Mouse (Mus musculus): Measurements from ENCODE around the gene 4933425L06Rik.

- TF ChIP-seq CTCF (IDR thresholded peaks at IDR 0.05; ENCODE audit: low read depth, low read length) (no peak), EP300 (IDR thresholded peaks at IDR 0.05; ENCODE audit: insufficient read depth, low read depth, low read length) (no peak)
These were observed at the start of gene 4933425L06Rik for GRCm38 (mm10) chr13:105081862-105082261.
